Mouse (Mus musculus) bone marrow, adult 2 months (tissue): ENCODE measurements around the gene Trem3.

Experiments
- CTCF ChIP-seq: fragments of 200-500 bp; IDR thresholded peaks from 2 replicates; pipeline ENCODE4 v1.5.1; 2011; ENCODE audit warnings: low read length, control low read depth; ENCODE audit not compliant: control insufficient read depth, insufficient read depth
- POLR2A ChIP-seq: fragments of 200-500 bp; IDR thresholded peaks from 2 replicates; pipeline ENCODE4 v1.6.1; 2011; ENCODE audit warnings: low read depth, mild to moderate bottlenecking, control low read depth, low read length, borderline replicate concordance; ENCODE audit not compliant: control insufficient read depth

GRCm38 (mm10) chr17:48278381-48278780 lies 30.8 kb downstream of the Trem3 start:
- TF ChIP-seq POLR2A (no peak), CTCF (no peak)
